Mouse (Mus musculus): Measurements from ENCODE around the gene Cela1.

Cela1 gene

GRCm38 (mm10) chr15:100635851-100636645 is 51.7 kb downstream of the Cela1 start:
- DNase-seq (ENCODE audit: low spot score): no peak

- DNase-seq (ENCODE audit: low spot score): no peak
These were observed 52.5 kb downstream of the Cela1 start for GRCm38 (mm10) chr15:100635239-100635638.

GRCm38 (mm10) chr15:100633341-100633740 is 54.4 kb downstream of the Cela1 start:
- no peak for DNase-seq (ENCODE audit: low spot score)

GRCm38 (mm10) chr15:100632323-100632722 is 55.4 kb downstream of the Cela1 start:
- DNase-seq (ENCODE audit: low spot score): no peak

GRCm38 (mm10) chr15:100631454-100632170 is 56.1 kb downstream of the Cela1 start:
- DNase-seq (ENCODE audit: low spot score): no peak

GRCm38 (mm10) chr15:100630126-100630525 is 57.6 kb downstream of the Cela1 start:
- DNase-seq (ENCODE audit: low spot score): no peak

GRCm38 (mm10) chr15:100628797-100629196 is 58.9 kb downstream of the Cela1 start:
- no peak for DNase-seq (ENCODE audit: low spot score)

GRCm38 (mm10) chr15:100627774-100628370 is 59.8 kb downstream of the Cela1 start:
- no peak for DNase-seq (ENCODE audit: low spot score)

GRCm38 (mm10) chr15:100627287-100627686 is 60.4 kb downstream of the Cela1 start:
- no peak for DNase-seq (ENCODE audit: low spot score)

- no peak for DNase-seq (ENCODE audit: low spot score)
These were observed 63.3 kb downstream of the Cela1 start for GRCm38 (mm10) chr15:100624435-100624834.

Data from ovary, postnatal 36 days (tissue).